Mouse (Mus musculus) activated CD4-positive, CD25-positive, alpha-beta regulatory T cell, adult 4 months (primary cell): Measurements from ENCODE around the gene Scfd2. TPM values are rescaled to one million over a fixed set of nuclear protein-coding genes. Genes with fewer than 3 reads are reported as not detected.

ENCODE experiments used
- ATAC-seq: one replicate; pipeline ENCODE4 v1.8.0; 2017
- polyA plus RNA-seq, 2 experiments: library from polyadenylated mRNA; unstranded; fragments of 100-300 nt; shearing (Covaris generic); gene quantifications; one replicate each; pipeline ENCODE4 v1.2.1; 2017

The Scfd2 gene
- polyA plus RNA-seq, 2 experiments from 2014 or later = 18.7 to 19.3 TPM

GRCm38 (mm10) chr5:74233808-74234207 lies 297.8 kb downstream of the Scfd2 start:
- peak; percentile 95 for ATAC-seq

DNA sequence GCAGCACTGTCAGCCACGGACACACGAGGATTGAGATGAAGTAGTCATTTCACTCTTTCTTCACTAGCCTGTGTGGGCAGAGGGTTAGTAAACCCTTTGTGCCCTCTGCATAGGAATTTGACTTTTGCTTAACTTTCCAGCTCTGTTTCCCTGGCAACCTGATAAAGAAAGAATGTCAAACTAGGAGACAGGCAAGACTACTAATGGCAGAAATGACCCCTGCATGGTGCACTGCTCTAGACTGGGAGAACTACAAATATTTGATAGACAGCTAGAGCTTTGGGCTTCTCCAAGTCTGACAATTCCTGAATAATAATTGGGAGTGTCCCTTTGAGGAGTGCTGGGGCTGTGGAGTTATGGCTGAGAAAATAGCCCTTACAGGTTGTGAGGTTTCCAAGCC lies 301.0 kb downstream of the Scfd2 start:
- ATAC-seq = no peak

DNA sequence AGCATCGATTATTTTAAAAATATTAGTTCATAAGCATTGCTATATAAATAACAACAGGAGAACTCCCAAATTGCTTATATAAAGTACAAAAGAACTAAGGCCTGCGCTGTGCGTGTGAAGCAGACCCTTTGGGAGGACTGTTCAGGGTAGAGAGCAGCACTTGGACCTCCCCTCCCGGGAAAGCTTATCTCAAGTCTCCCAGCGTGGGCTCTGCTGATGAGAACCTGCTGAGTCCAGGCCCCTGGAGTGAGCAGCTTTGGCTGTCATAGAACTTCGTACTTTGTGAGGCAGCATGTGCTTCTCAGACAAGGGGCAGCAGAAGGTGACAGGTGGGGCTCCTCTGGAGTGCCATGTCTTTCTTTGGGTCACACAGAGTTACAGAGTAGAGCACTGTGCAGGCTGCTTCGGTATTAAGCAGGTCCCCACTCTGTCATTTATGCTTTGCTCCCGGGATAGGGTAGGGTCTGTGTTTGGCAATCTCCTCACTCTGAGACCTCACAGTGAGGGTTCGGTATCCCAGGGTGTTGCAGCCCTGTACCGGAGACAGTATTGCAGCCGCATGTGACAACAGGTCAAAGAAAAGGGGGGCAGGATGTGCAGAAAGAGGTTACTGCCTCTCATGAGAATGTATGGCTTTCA lies 301.7 kb downstream of the Scfd2 start:
- ATAC-seq = no peak

GRCm38 (mm10) chr5:74228938-74229337 lies 302.6 kb downstream of the Scfd2 start:
- no peak for ATAC-seq

- no peak for ATAC-seq
Measured at GRCm38 (mm10) chr5:74227352-74227751, 304.2 kb downstream of the Scfd2 start.

DNA sequence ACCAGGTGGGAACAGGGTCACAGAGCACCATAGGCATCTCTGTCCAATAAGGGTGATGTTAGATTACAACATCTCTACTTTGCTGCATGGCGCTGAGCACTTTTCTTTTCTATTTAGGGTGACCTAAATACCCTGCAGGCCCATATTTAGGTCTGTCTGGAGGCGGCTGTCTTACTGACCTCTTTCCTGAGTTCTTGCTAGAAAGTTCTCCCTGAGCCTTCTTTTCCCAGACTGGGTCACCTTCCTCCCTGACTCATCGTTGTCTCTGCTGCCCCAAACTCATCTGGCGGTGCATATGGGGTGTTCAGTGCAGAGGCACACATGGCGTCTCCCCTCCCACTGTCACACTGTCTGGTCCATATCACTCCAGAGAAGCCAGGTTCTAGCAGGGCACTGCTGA lies 305.4 kb downstream of the Scfd2 start:
- ATAC-seq = no peak

- ATAC-seq = no peak
Measured at GRCm38 (mm10) chr5:74224480-74224879, 307.1 kb downstream of the Scfd2 start.

GRCm38 (mm10) chr5:74222626-74223025 lies 308.9 kb downstream of the Scfd2 start:
- ATAC-seq = no peak

- ATAC-seq = no peak
Measured at GRCm38 (mm10) chr5:74218524-74218923, 313.0 kb downstream of the Scfd2 start.

GRCm38 (mm10) chr5:74215125-74215524 lies 316.4 kb downstream of the Scfd2 start:
- no peak for ATAC-seq

GRCm38 (mm10) chr5:74214501-74215110 lies 317.0 kb downstream of the Scfd2 start:
- no peak for ATAC-seq

GRCm38 (mm10) chr5:74211346-74211745 lies 320.2 kb downstream of the Scfd2 start:
- no peak for ATAC-seq

- no peak for ATAC-seq
Measured at GRCm38 (mm10) chr5:74209640-74210039, 321.9 kb downstream of the Scfd2 start.

GRCm38 (mm10) chr5:74208438-74208837 lies 323.1 kb downstream of the Scfd2 start:
- ATAC-seq = no peak

GRCm38 (mm10) chr5:74207209-74207608 lies 324.4 kb downstream of the Scfd2 start:
- ATAC-seq = no peak

- no peak for ATAC-seq
Measured at GRCm38 (mm10) chr5:74206649-74207048, 324.9 kb downstream of the Scfd2 start.

DNA sequence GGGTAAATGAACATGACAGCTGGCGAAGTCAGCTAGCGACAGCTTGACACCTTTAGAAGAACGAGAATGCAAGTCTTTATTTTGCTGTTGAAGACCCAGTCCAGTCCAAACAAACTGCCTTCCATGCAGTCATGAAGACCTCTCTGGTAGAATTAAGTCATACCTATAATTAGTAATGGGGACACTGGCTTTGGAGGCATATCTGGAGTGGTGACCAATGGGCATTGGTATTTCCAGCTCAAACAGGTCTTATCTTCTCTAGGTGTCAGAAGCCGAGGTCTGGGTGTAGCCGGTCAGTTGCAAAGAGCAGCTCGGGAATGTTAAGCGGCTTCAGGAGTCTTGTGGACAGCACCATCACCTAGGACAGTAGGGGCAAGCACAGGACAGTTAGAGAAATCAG lies 325.5 kb downstream of the Scfd2 start:
- ATAC-seq = no peak

DNA sequence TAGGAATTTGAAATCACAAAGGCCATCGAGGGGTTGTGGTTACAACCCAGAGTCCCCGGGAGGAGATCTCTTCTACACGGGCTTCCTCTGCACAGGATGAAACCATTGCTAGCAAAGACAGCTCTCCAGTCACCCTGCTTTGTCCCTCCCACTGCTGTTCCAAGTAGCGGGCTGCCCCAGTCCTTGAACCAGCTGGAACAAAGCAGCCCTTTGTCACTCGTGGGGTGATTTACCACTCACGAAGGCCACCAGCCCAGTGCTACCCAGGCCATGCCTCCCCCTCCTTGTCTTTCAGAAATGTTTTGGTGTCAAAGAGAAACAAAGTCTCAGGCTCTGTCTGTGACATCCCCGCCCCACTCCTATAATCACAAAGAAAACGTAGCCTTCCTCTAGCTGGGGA lies 326.1 kb downstream of the Scfd2 start:
- ATAC-seq = no peak

DNA sequence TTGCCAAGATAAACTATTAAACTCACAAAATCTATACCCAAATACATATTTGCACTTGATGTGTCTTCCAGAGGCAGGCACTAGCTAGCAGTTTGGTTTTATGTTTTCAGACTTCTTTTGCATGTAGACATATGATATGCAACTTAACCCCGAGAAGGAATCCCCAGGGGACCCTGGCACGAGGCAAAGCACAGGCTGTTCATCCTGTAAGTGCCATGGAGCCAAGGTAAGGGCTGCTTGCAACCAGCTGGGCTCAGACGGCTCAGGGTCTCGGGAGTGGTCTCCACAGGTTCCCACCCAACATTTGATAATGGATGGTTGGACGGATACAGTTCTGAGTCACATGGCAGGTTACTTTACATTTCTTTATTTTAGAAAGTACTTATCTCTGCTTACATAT lies 327.1 kb downstream of the Scfd2 start:
- no peak for ATAC-seq

- no peak for ATAC-seq
Measured at GRCm38 (mm10) chr5:74202515-74202914, 329.0 kb downstream of the Scfd2 start.

GRCm38 (mm10) chr5:74201570-74202357 lies 329.8 kb downstream of the Scfd2 start:
- no peak for ATAC-seq

- peak; percentile 94 for ATAC-seq
Measured at GRCm38 (mm10) chr5:74200481-74200880, 331.1 kb downstream of the Scfd2 start.

DNA sequence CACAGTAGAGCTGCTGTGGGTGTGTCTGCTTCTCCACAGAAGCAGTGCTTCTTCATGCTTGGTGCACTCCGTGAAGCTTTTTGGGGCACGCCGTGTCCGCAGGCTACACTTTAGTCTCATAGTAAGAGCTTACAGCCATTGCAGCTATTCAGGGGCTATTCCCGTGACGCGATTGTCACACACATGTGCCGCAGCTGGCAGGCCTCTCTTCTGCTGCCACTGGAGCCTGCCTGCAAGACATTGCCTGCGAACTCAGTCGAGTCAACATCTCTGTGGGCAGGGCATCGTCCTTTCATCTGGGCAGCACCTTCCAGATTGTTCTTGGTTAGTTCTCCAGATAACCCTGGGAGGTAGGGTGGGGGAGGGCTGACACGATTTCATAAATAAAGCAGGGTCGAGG lies 331.8 kb downstream of the Scfd2 start:
- no peak for ATAC-seq

DNA sequence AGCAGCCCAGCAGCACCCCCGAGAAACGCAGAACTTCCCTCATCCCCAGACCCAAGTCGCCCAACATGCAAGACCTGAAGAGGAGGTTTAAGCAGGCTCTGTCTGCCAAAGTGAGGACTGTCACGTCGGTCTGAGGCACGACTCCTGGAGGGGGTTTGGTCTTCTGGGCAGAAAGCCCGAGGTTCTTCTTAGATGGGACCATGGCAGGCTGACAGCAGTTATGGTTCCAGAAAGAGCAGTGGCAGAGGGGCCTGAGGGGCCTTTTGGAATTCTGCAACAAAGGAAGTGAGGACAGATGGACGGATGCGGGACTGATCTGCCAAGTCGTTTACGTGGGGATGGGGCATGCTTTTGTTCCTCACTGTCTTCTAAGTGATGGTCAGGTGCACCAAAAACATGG lies 333.1 kb downstream of the Scfd2 start:
- no peak for ATAC-seq
